Mouse (Mus musculus): ENCODE measurements around the gene Gcn1l1.

Gcn1l1 gene

DNA sequence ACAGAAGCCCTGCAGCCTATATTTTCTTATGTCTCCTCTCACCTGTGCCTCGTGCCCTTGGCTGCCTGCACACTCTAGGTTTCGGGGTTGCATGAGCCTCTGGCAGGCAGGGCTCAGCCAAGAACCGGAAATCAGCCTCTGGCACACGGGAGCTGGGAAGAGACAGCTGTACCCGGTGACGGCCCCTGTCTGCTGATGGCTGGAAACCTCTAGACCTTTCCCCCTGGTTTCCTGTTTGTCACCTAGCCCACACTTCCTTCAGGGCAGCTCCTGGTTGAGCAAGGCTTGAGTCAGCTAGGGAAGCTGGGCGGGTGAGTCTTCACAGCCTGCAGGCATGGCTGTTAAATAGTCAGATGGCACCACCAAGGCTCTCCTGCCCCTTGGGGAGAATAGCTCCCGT lies 30.2 kb upstream of the Gcn1l1 start:
- in situ Hi-C loops (cut with MboI, MseI) = no loop called here

DNA sequence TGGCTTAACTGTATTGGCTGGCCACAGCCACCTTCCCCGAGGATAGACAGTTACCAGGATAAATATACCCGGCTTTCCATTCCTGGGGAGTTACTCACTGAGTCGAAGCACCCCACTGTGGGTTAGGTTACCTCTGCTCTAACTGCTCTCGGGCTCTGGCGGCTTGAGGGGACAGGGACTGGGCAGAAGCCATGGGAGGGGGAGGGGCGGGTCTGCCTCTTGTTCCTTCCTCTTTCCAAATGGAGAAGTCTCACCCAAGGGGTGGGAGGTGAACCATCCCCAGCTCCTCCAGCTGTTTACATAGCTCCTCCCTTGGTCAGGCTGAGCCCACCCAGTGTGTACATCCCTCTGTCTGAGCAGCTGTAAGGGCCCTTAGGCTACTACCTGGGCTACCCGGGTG lies 29.4 kb upstream of the Gcn1l1 start:
- in situ Hi-C loops (cut with MboI, MseI) = no loop called here

GRCm38 (mm10) chr5:115538017-115538692 lies 26.9 kb upstream of the Gcn1l1 start:
- in situ Hi-C loops (cut with MboI, MseI) = no loop called here

DNA sequence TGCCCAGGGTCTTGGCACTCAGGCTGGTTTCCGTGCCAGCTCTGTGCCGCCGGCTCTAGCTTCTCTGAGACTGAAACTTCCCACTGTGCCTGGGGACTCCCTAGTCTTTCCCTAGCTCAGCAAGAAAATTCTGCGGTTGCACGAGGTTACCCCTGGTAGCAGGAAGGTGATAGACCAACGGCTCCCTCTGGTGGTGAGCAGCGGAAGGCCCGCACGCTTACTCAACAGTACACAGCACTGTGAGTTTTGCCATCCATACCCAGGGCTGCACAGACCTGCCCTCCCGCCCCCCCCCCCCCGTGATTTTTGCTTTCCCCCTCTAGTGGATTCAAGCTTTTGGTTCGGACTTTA lies 26.4 kb upstream of the Gcn1l1 start:
- in situ Hi-C loops (cut with MboI, MseI) = no loop called here

DNA sequence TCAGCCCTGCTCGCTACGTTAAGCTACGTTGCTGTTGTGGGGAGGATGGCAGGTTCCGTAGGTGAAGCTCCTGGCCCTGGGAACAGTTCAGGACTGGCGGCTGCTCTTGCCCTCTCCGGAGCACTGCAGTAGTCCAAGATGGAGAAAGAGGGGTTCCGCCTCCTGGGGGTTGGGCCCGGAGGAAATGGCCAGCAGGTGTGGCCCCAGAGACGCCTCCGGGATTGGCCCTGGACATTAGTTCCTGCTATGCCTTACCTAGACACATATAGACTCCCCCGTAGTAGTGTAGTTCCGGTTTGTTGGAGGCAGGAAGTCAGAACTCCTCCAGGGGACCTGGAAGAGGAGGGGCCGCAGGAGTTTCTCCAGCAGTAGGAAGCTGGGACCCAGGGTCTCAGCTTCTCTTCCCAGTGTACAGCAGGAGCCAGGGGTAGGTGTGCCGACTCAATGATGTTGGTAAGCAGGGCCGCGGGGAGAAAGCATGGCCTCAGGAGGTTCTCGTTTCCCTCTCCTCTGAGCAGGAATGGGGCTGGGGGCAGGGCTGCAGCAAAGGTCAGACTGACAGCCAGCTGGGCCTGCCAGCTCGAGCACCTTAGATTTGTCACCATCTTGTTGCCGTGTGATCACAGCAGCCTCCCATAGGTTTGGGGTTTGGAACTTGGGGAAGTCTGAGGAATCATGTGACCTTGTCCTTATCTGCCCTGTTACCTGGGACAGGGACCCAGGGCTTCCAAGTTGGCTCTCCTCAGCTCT lies 22.2 kb upstream of the Gcn1l1 start:
- in situ Hi-C loops (cut with MboI, MseI) = loop anchor here (5.0 kb wide), 1 partner anchor 41 kb away; no protein-coding TSS in a partner anchor

DNA sequence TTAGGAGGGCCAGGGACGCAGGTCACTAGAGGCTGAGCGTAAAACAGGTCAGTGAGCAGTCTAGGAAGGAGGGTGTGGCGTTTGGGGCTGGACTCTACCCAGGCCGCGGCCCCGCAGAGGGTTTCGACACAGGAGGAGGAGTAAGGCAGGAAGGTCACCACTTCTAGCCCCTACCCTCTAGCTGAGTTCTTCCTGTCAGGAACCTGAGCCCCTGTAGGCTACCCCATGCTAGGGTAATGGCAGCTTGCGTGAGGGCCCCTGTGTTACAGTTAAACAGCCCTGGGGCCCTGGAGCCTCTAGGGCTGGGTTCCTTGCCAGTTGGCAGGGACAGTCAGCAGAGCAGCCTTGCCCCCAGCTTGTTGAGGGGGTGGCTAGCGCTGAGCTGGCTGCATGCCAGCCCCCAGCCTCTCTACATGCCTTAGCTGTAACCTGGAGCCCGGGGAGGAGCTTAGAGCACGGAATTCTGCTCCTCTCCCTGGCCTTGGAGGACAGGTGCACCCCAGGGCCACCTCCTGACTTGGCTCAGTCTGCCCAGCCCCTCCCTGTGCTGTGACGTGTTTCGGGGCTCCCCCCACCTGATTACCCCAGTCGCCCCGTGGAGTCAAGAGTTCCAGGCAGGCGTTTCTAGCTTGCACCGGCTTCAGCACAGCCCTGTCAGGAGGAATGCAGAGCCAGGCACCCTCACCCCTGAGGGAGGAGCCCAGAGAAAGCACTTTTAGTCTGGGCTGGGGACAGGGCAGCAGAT lies 21.4 kb upstream of the Gcn1l1 start:
- in situ Hi-C loops (cut with MboI, MseI) = loop anchor here (5.0 kb wide), 1 partner anchor 41 kb away; no protein-coding TSS in a partner anchor

DNA sequence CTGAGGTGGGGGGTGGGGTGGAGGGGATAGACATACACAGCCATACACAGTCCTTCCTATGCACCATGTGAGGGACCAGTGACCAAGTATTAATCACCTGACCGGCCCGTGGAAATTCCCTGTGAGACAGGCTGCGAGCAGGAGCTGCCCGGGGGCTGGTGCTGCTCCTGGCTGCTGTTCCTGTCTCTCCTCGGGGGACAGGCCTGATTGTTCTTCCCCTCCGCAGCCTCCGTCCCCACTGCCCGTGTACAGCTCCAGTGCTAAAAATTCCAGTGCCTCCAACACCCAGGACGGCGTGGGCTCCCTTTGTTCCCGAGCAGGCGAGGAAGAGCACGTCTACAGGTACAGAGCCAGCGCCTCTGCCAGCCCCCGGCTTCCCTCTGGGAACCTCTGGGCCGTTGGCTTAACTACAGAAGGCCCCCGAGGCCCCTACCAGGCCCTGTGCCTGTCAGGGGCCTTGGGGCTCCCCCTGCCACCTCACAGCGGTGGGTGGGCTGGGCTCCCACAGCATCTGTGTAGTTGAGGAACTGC lies 20.3 kb upstream of the Gcn1l1 start:
- in situ Hi-C loops (cut with MboI, MseI) = loop anchor here (5.0 kb wide), 1 partner anchor 42 kb away; no protein-coding TSS in a partner anchor

GRCm38 (mm10) chr5:115545636-115546035 lies 19.4 kb upstream of the Gcn1l1 start:
- in situ Hi-C loops (cut with MboI, MseI) = no loop called here

GRCm38 (mm10) chr5:115546536-115546935 lies 18.5 kb upstream of the Gcn1l1 start:
- in situ Hi-C loops (cut with MboI, MseI) = no loop called here

- in situ Hi-C loops (cut with MboI, MseI) = no loop called here
Measured at GRCm38 (mm10) chr5:115547014-115547413, 18.0 kb upstream of the Gcn1l1 start.

DNA sequence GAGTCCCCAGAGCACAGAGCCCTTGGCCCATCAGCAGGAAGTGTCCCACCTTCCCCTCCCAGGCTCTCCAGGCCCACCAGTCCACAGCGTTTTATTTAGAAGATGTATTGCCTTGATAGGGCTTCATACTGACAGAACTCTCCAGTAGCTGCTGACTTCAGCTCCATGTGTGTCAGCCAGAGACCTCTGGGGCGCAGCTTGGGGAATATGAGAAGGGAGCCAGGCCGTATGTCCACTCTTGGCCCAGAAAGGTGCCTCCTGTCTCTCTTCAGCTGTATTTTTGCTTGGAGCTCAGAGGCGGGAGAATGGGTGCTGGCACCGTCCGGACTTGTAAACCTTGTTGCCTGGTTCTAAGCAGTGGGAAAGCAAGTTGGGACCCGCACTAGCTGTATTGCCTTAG lies 17.6 kb upstream of the Gcn1l1 start:
- in situ Hi-C loops (cut with MboI, MseI) = no loop called here

GRCm38 (mm10) chr5:115548501-115549285 lies 16.4 kb upstream of the Gcn1l1 start:
- in situ Hi-C loops (cut with MboI, MseI) = no loop called here

DNA sequence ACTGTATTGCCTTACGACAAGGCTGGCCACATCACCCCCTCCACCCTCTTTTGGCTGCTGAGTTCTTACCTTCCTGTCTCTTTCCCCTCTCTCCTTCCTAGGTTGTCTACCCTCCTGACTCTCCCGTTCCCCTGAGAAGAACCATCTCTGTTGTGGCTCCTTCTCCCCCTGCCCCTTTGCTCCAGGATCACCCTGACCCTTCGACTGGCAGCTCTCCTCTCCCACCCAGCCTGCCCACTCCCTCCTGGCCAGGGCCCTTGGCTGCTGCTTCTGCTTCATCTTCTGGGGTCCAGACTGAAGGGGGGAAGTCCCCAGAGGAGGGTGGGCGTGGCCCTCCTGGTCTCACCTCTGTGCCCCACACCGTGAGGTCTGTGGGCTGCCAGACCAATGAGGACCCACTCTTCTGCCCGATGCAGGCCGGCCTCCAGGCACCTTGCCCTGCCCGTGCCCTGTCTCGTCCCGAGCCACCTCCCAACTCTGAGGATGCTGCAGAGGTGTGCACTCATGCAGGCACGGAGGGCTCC lies 14.5 kb upstream of the Gcn1l1 start:
- in situ Hi-C loops (cut with MboI, MseI) = no loop called here

DNA sequence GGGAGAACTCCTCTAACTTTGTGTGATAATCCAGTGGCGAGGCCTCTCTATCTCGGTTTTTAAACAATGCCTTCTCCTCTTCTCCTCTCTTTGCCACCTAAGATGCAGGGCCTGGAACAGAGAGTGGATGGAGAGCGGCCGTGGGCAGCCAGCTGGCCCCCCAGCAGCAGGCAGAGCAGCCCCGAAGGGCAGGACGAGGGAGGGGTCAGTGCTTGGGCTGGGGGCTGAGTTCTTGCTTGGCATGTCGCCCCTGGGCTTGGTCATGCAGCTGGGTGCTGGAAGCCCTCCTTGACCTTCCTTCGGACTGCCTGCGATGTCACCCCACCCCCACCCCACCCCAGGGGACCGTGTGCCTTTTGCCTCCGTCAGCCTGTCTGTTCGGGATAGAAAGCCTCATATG lies 13.7 kb upstream of the Gcn1l1 start:
- in situ Hi-C loops (cut with MboI, MseI) = no loop called here

GRCm38 (mm10) chr5:115551799-115552198 lies 13.3 kb upstream of the Gcn1l1 start:
- in situ Hi-C loops (cut with MboI, MseI) = no loop called here

- in situ Hi-C loops (cut with MboI, MseI) = no loop called here
Measured at GRCm38 (mm10) chr5:115553801-115554420, 11.1 kb upstream of the Gcn1l1 start.

GRCm38 (mm10) chr5:115554536-115555291 lies 10.3 kb upstream of the Gcn1l1 start:
- in situ Hi-C loops (cut with MboI, MseI) = no loop called here

DNA sequence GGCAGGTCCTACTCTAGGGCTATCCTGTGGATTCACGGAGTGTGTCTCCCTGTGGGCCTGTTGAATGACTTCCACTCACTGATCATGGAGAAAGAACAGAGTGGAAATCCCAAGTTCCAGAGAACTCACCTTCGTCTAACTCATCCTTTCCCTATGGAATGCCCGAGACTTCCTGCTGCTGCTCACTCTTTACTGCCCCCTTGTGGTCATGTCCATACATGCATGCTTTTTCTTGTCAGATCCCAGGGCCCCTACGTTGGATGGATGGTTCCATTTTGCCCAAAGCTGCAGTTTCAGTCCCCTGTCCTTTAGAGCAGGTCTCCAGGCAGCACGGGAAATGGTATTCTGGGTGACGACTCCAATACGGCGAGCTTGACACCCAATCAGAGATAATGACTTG lies 8.8 kb upstream of the Gcn1l1 start:
- in situ Hi-C loops (cut with MboI, MseI) = no loop called here

GRCm38 (mm10) chr5:115558182-115558794 lies 6.8 kb upstream of the Gcn1l1 start:
- in situ Hi-C loops (cut with MboI, MseI) = no loop called here
